Mouse (Mus musculus) erythroblast, embryonic 14.5 days (primary cell): ENCODE measurements around the gene Ddx42.

Source experiments
- GATA1 ChIP-seq: IDR thresholded peaks from 2 replicates; pipeline ENCODE4 v1.6.1; 2012; ENCODE audit warnings: low read length, inconsistent platforms, mixed read lengths
- TAL1 ChIP-seq: IDR thresholded peaks from 3 replicates; pipeline ENCODE4 v1.6.1; 2012; ENCODE audit warnings: low read length, inconsistent platforms, mixed read lengths

- TF ChIP-seq GATA1 (no peak), TAL1 (no peak)
Measured at GRCm38 (mm10) chr11:106273311-106273684, 56.6 kb downstream of the Ddx42 start.
